Mouse (Mus musculus) hindbrain, embryonic 16.5 days (tissue): ENCODE measurements around the gene Reep1. TPM values are rescaled to one million over a fixed set of nuclear protein-coding genes. Genes with fewer than 3 reads are reported as not detected.

Experiments used
- ATAC-seq: fragments of 200-750 bp; cut with Nextera tagmentation; 2 replicates; pipeline ENCODE4 v1.8.0; 2017; ENCODE audit warnings: moderate TSS enrichment, moderate library complexity
- H3K27ac ChIP-seq: fragments of 300-500 bp; sonication (generic); 2 replicates; pipeline ENCODE4 v1.5.1; 2014; ENCODE audit warnings: low read depth, mild to moderate bottlenecking, control low read depth, low read length, moderate library complexity
- H3K27me3 ChIP-seq: fragments of 300-500 bp; sonication (generic); replicated peaks from 2 replicates; pipeline ENCODE4 v1.6.1; 2014; ENCODE audit warnings: low read length; ENCODE audit not compliant: control insufficient read depth, insufficient read depth
- H3K36me3 ChIP-seq: fragments of 300-500 bp; sonication (generic); 2 replicates; pipeline ENCODE4 v1.6.1; 2014; ENCODE audit warnings: mild to moderate bottlenecking, low read length, moderate library complexity, mixed read lengths; ENCODE audit not compliant: control insufficient read depth, insufficient read depth
- H3K4me1 ChIP-seq: fragments of 300-500 bp; sonication (generic); 2 replicates; pipeline ENCODE4 v1.6.1; 2014; ENCODE audit warnings: low read depth, low read length; ENCODE audit not compliant: control insufficient read depth, insufficient read depth
- H3K4me2 ChIP-seq: fragments of 300-500 bp; sonication (generic); 2 replicates; pipeline ENCODE4 v1.6.1; 2014; ENCODE audit warnings: mild to moderate bottlenecking, low read length, control low read depth, moderate library complexity
- H3K4me3 ChIP-seq: fragments of 300-500 bp; sonication (generic); 2 replicates; pipeline ENCODE4 v1.5.1; 2014; ENCODE audit warnings: mild to moderate bottlenecking, low read length, control low read depth, moderate library complexity
- H3K9ac ChIP-seq: fragments of 300-500 bp; sonication (generic); 2 replicates; pipeline ENCODE4 v1.6.1; 2014; ENCODE audit warnings: low read depth, mild to moderate bottlenecking, control low read depth, low read length, moderate library complexity
- H3K9me3 ChIP-seq: fragments of 300-500 bp; sonication (generic); 2 replicates; pipeline ENCODE4 v1.6.1; 2014; ENCODE audit warnings: mild to moderate bottlenecking, low read length, moderate library complexity; ENCODE audit not compliant: control insufficient read depth
- WGBS: fragments of 180-500 bp; shearing (Covaris S2); extraction: QIAGEN DNeasy Blood & Tissue Kit; methylation state at CpG from one replicate; pipeline ENCODE4 v1.1.7; 2014; 5-methylcytosine and 5-hydroxymethylcytosine counted together
- polyA plus RNA-seq: library from polyadenylated mRNA; unstranded; fragments of >200 nt; fragmentation: Nextera tagmentation; extraction: Ambion mirVana; gene quantifications from 2 replicates; pipeline ENCODE4 v1.2.1, GENCODE M21; 2015

Gene Reep1
- polyA plus RNA-seq, 1 experiment from 2014 or later, result 304 TPM

GRCm38 (mm10) chr6:71745482-71746234 lies 38.3 kb downstream of the Reep1 start:
- H3K9ac ChIP-seq, result no peak overlapping the region
- H3K4me2 ChIP-seq, result no peak overlapping the region
- 82% methylated on average over 9 of the region's 9 CpGs for WGBS
- H3K4me1 ChIP-seq, result peaks cover 8% of the 10 kb centered on the region
- no peaks in the 10 kb centered on the region for H3K36me3 ChIP-seq
- no peaks in the 10 kb centered on the region for H3K9me3 ChIP-seq
- H3K27me3 ChIP-seq, result no peaks in the 10 kb centered on the region
- no peak overlapping the region for H3K27ac ChIP-seq
- H3K4me3 ChIP-seq, result no peak overlapping the region
- ATAC-seq, result no peak

GRCm38 (mm10) chr6:71746246-71746645 lies 38.9 kb downstream of the Reep1 start:
- H3K4me3 ChIP-seq, result no peak overlapping the region
- no peaks in the 10 kb centered on the region for H3K36me3 ChIP-seq
- H3K9me3 ChIP-seq, result no peaks in the 10 kb centered on the region
- 46% methylated on average over 1 of the region's 1 CpGs for WGBS
- no peak overlapping the region for H3K9ac ChIP-seq
- no peak overlapping the region for H3K27ac ChIP-seq
- ATAC-seq, result no peak
- no peaks in the 10 kb centered on the region for H3K27me3 ChIP-seq
- peaks cover 2% of the 10 kb centered on the region for H3K4me1 ChIP-seq
- H3K4me2 ChIP-seq, result no peak overlapping the region

- no peak for ATAC-seq
- H3K27ac ChIP-seq, result no peak overlapping the region
- H3K36me3 ChIP-seq, result no peaks in the 10 kb centered on the region
- H3K9me3 ChIP-seq, result no peaks in the 10 kb centered on the region
- H3K4me1 ChIP-seq, result no peaks in the 10 kb centered on the region
- WGBS, result 88% methylated on average over 8 of the region's 8 CpGs
- H3K27me3 ChIP-seq, result no peaks in the 10 kb centered on the region
- H3K9ac ChIP-seq, result no peak overlapping the region
- H3K4me3 ChIP-seq, result no peak overlapping the region
- H3K4me2 ChIP-seq, result no peak overlapping the region
Measured at GRCm38 (mm10) chr6:71746846-71747245, 39.5 kb downstream of the Reep1 start.

GRCm38 (mm10) chr6:71751602-71752001 lies 44.2 kb downstream of the Reep1 start:
- Histone ChIP-seq H3K4me1 (peaks cover 4% of the 10 kb centered on the region; the same call in 1 of the 2 replicates), H3K9me3 (no peaks in the 10 kb centered on the region), H3K9ac (no peak overlapping the region), H3K4me2 (no peak overlapping the region), H3K27me3 (no peaks in the 10 kb centered on the region), H3K36me3 (no peaks in the 10 kb centered on the region), H3K4me3 (no peak overlapping the region), H3K27ac (no peak overlapping the region)
- 89% methylated on average over 2 of the region's 2 CpGs for WGBS
- ATAC-seq, result no peak

GRCm38 (mm10) chr6:71752791-71753464 lies 45.6 kb downstream of the Reep1 start:
- H3K4me3 ChIP-seq, result no peak overlapping the region
- H3K4me2 ChIP-seq, result no peak overlapping the region
- WGBS, result 44% methylated on average over 7 of the region's 7 CpGs
- H3K4me1 ChIP-seq, result peaks cover 4% of the 10 kb centered on the region; the same call in 1 of the 2 replicates
- H3K9ac ChIP-seq, result no peak overlapping the region
- 0 out of 2 replicates have a peak, but pooled peaks have one; percentile 19 for ATAC-seq
- H3K27me3 ChIP-seq, result no peaks in the 10 kb centered on the region
- H3K36me3 ChIP-seq, result no peaks in the 10 kb centered on the region
- no peak overlapping the region for H3K27ac ChIP-seq
- no peaks in the 10 kb centered on the region for H3K9me3 ChIP-seq

- Histone ChIP-seq H3K36me3 (peaks cover 12% of the 10 kb centered on the region), H3K4me3 (no peak overlapping the region), H3K9ac (no peak overlapping the region), H3K27ac (no peak overlapping the region; the same call in 1 of the 2 replicates), H3K4me2 (no peak overlapping the region), H3K4me1 (peaks cover 4% of the 10 kb centered on the region; the same call in 1 of the 2 replicates), H3K27me3 (no peaks in the 10 kb centered on the region), H3K9me3 (no peaks in the 10 kb centered on the region)
- 54% methylated on average over 10 of the region's 10 CpGs for WGBS
- peak; percentile 60 for ATAC-seq
Measured at GRCm38 (mm10) chr6:71757039-71757894, 49.9 kb downstream of the Reep1 start.

- Histone ChIP-seq H3K9me3 (no peaks in the 10 kb centered on the region), H3K4me2 (no peak overlapping the region), H3K9ac (no peak overlapping the region), H3K4me3 (no peak overlapping the region), H3K27ac (no peak overlapping the region), H3K27me3 (no peaks in the 10 kb centered on the region), H3K4me1 (no peaks in the 10 kb centered on the region), H3K36me3 (peaks cover 19% of the 10 kb centered on the region)
- ATAC-seq, result no peak
- WGBS, result 80% methylated on average over 4 of the region's 4 CpGs
Measured at GRCm38 (mm10) chr6:71758780-71759179, 51.4 kb downstream of the Reep1 start.

GRCm38 (mm10) chr6:71760073-71760472 lies 52.7 kb downstream of the Reep1 start:
- ATAC-seq, result no peak
- H3K9ac ChIP-seq, result no peak overlapping the region
- H3K27me3 ChIP-seq, result no peaks in the 10 kb centered on the region
- no peak overlapping the region for H3K4me2 ChIP-seq
- H3K36me3 ChIP-seq, result peaks cover 23% of the 10 kb centered on the region
- H3K4me1 ChIP-seq, result no peaks in the 10 kb centered on the region
- H3K4me3 ChIP-seq, result no peak overlapping the region
- WGBS, result 87% methylated on average over 6 of the region's 6 CpGs
- no peak overlapping the region for H3K27ac ChIP-seq
- H3K9me3 ChIP-seq, result no peaks in the 10 kb centered on the region

- peaks cover 16% of the 10 kb centered on the region for H3K36me3 ChIP-seq
Measured at GRCm38 (mm10) chr6:71767761-71768160, 60.4 kb downstream of the Reep1 start.

More at GRCm38 (mm10) chr6:71767761-71768160, 60.4 kb downstream of the Reep1 start:
- 84% methylated on average over 4 of the region's 4 CpGs for WGBS
- no peaks in the 10 kb centered on the region for H3K9me3 ChIP-seq
- no peak overlapping the region for H3K27ac ChIP-seq
- no peak overlapping the region for H3K4me2 ChIP-seq
- no peaks in the 10 kb centered on the region for H3K27me3 ChIP-seq
- H3K4me1 ChIP-seq, result no peaks in the 10 kb centered on the region
- H3K4me3 ChIP-seq, result no peak overlapping the region
- no peak for ATAC-seq
- H3K9ac ChIP-seq, result no peak overlapping the region
